Mouse (Mus musculus) layer of hippocampus, postnatal 25 days (tissue): ENCODE measurements around the gene Ptpn4. TPM values are rescaled to one million over a fixed set of nuclear protein-coding genes. Genes with fewer than 3 reads are reported as not detected.
A peak's percentile ranks its signal among the peaks of the same experiment; 100 is the strongest.

Experiments used
- DNase-seq, 2 experiments: peaks; one replicate each; pipeline ENCODE4 v3.0.0; 2022; ENCODE audit warnings: mixed read lengths in 2 of 2, low spot score in 1 of 2; ENCODE audit errors: extremely low spot score in 1 of 2
- total RNA-seq, 2 experiments: library from RNA; stranded (reverse); gene quantifications; 2 replicates each; pipeline ENCODE4 v1.2.3; 2021

Gene Ptpn4
- 10 to 100 TPM; 60.7 to 63.4 TPM for total RNA-seq

GRCm38 (mm10) chr1:119837035-119837751 is at the start of gene Ptpn4:
TSS of gene Ptpn4 (minus strand) at chr1:119837613.
- DNase-seq = peak; percentile 90 to 93

DNA sequence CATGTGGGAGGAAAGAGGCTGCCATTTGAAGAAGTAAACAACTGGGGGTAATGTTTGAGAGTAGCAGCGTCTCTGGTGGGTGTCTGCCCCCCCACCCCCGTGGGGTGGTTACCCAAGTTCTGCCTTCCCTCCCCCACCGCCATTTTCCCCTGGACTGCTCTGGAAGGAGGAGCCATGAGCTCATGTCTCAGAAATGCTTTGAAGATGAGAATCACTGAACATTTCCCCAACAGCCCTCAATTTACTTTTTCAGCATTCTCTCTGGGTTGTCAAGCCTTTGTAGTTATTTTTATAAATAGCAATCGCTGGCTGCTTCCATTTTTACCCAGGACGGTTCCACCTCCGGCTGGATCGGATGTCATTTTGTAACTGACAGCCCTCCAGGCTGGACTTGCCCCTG is 48.9 kb upstream of the Ptpn4 start:
- DNase-seq = no peak

- DNase-seq = no peak
These were observed 46.9 kb upstream of the Ptpn4 start for GRCm38 (mm10) chr1:119884272-119884671.

GRCm38 (mm10) chr1:119878909-119879308 is 41.5 kb upstream of the Ptpn4 start:
- peak in 1 of 2 experiments; percentile 46 for DNase-seq

DNA sequence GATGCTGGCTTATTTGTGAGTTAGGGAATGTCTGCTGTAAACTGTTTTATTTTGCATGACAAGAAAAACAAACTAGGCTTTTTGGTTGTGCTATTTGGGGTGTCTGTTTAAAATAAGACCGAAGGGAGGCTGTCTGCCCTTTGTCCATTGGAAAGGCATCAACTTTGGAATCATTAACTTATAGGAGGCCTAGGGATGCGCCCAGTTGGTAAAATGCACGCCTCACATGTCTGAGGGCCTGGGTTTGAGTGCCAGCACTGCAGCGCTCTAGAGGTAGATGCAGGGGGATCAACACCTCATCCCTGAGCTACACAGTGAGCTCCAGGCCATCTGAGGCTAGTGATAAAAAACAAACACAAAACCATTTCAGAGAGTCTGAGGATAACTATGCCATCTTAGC is 40.1 kb upstream of the Ptpn4 start:
- DNase-seq = no peak

GRCm38 (mm10) chr1:119868395-119869161 is 31.2 kb upstream of the Ptpn4 start:
- DNase-seq = no peak

DNA sequence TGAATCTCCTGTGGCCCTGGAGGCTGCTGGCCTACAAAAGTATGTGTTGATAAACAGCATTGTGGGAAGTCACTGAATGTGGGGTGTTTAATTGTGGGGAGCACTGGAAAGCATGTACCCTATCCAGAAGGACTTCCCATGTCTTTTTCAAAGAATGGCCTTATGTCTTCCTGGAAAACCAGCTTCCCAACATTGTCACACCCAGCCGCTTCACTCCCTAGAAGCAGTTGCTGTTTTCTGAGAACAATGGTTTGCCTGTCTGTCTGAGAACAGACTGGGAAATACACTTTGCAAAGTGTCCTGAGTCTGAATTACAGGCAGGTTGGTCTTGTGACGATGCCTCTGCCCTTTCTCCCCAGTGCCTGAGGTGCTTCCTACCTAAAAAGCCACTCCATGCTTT is 29.9 kb upstream of the Ptpn4 start:
- no peak for DNase-seq

DNA sequence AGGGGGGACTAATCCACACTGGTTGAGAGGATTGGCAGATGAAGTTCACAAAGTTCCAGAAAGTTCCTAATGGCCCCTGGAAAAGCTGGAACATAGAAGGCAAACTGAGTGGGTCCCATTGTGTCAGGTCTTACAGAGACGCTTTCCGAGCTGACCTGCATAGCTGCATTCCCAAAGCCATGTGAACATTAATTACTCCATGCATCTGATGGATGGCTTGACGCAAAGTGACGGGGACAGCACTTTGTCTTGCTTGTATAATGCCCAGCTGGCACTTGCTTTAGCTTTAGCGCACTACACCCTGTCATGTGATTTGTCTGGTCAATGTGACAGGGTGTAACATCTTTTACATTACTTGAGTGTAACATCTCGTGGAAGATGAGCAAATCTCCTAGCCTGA is 27.9 kb upstream of the Ptpn4 start:
- DNase-seq = no peak

DNA sequence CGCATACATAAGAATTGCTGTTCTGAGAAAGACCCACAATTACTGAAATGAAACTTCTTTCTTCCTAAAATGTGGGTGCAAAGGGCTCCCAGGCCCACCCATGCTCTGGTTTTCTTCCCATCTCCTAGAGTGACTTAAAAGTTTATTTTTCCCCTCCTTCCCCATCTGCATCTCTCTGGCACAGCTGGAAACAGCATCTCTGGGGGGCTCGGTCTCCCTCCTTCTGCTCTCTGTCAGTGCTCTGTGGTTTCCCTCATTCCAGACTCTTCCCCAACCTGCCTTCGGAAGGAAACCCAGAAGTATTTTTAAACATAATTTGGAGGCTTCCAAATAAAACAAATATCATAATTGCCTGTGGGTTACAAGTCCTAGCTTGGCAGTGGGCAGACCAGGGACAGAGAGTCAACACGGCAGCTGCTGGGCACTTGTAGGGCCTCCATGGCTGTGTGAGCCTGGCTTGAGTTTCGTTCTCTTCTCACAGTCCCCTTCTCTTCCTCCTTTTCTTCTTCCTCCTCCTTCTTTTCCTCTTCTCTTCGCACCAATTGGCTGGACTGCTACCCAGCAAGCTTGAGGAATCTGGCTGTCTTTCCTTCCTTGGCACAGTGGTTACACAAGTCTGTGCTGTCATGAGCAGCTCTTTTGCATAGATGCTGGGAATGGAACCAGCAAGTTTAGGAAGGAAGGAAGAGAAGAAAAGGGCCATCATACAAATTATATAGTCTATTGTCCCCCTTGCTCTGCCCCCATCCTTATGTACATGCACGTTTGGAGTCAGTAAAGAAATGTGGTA is 26.3 kb upstream of the Ptpn4 start:
- DNase-seq = no peak

- DNase-seq = no peak
These were observed 22.2 kb upstream of the Ptpn4 start for GRCm38 (mm10) chr1:119859566-119859965.

DNA sequence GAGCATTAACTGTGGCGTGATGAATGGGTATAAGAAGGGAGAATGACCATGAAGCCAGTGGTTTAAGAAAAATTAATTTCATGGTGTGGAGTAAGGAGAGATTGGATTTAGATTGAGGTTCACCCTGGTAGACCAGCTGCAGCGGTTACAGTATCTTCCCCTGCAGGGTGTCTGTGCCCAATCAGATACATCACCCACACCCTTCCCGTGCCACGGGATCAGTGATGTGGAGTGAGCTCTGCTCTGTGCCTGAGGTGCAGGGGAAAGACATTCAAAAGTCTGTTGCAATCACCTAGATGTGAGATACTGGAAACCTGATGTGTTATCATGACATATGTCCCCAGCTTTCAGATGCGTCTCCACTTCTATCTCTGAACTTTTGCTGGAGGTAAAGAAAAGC is 15.6 kb upstream of the Ptpn4 start:
- DNase-seq = no peak

GRCm38 (mm10) chr1:119852339-119852738 is 14.9 kb upstream of the Ptpn4 start:
- no peak for DNase-seq

DNA sequence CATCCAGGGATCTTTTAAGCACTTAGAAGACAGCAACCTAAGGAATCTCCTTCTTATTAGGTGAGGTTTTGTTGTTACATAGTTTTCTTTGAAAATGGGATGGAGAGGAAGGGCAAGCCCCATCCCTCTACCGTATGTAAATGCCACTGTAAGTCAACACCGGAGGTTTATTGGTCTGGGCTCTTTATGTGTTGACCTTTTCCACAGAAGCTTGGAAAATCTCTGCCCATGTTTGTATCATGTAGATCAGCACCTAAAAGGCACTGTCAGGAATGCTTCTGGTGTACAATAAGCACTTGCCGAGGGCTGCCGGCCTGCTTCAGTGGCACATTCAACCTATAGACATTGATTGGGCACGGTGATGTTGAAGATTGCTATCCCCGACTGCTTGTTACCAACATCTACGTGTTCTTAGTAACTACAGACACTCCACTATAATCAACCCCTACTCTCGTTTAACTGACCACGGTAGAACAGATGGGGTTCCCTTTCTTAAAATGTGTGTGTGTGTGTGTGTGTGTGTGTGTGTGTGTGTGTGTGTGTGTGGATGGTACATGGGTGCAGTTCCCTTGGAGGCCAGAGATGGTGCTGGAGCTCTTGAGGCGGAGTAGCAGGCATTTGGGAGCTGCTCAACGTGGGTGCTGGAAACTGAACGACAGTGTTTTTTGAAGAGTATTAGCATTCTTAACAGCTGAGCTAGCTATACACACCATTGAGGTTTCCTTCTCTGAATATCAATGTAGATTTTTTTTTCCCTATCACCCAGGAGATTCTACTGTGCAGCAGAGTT is 11.9 kb upstream of the Ptpn4 start:
- DNase-seq = no peak

GRCm38 (mm10) chr1:119845321-119845720 is 7.9 kb upstream of the Ptpn4 start:
- DNase-seq = no peak

GRCm38 (mm10) chr1:119843121-119843520 is 5.7 kb upstream of the Ptpn4 start:
- no peak for DNase-seq

DNA sequence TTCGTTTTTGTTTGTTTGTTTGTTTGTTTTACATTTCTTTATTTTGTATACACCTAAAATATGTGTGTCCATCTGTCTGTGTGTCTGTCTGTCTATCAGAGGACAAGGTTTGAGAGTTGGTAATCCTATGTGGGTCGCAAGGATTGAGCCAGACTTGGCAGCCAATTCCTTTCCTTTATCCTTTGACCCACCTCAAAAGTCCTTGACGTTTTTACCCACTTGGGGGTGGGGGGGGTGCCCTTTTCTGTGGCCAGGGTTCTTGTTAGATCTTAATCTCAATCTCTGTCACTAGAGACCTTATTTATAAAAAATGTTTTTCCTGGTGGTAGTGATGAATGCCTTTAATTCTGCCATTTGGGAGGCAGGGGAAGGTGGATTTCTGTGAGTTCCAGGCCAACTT is 828 bp upstream of the Ptpn4 start:
- no peak for DNase-seq

GRCm38 (mm10) chr1:119836479-119837015 is 866 bp downstream of the Ptpn4 start:
- peak in 1 of 2 experiments; percentile 22 for DNase-seq

DNA sequence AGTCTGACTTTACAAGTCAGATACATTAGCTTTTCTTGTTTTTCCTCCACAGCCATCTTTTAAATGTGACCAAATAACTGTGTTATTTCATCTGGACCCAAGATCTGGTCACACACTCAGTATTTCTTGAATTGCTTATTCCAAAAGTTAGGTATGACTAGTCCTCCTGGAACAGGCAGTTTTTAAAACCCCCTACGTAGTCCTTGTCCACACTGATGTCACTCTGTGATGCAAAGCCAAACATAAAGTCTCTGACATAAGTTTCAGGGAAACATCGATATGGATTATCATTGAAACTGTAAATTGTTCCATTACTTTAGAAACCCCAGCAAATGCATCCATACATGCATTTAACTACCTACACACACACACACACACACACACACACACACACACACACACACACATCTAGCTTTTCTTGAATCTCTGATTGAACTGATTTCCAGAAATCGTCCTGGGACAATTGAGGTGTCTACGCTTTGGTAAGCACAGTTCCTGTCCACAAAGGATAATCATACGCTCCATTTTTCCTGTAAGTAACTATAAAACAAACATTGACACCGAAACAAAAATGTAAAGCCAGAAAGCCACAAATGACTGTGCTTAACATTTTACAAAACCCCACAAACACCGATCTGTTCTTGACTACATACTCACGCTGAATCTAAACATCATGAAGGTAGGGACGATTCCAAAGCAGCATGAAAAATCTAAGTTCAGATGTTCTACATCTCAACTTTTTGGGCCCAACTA is 1.5 kb downstream of the Ptpn4 start:
- no peak for DNase-seq

DNA sequence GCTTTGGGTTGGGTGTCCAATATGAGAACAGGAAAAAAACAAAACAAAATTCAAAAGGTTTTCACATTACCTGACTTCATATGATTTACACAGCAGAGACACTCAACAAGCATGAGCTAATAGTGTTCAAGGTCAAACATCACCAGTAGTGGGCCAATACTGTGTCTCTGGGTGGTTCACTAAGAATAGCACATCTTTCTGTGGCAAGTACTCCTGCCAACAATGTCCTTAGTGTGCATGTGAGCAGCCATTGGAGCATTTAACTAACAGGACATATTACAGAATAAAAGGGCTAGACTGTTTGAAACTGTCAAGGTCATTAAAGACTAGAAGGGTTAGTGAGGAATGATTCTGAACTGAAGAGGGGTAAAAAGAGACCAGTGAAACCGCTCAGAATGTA is 9.3 kb downstream of the Ptpn4 start:
- no peak for DNase-seq
